Mouse (Mus musculus): ENCODE measurements around the gene Clk1. TPM values are rescaled to one million over a fixed set of nuclear protein-coding genes. Genes with fewer than 3 reads are reported as not detected.

Clk1 gene
- total and polyA plus RNA-seq, 2 experiments from 2014 or later, result 59.3 to 105 TPM

DNA sequence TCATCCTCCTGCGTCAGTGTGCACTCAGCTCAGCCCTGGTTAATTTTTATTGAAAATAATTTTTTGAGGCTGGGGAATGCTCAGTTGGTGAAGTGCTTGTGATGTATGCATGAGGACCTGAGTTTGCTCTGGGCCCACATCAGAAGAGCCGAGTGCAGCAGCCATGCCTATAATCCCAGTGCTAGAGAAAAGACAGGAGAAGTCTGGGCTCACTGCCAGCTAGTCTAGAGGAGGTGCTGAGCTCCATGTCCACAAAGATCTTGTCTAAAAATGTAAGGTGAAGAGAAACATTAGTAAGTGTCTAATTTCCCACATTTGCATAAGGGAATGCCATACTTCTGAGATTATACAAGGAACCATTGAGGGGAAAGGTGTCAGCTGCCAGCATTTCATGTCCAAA lies 35.0 kb upstream of the Clk1 start:
- Histone ChIP-seq H3K4me2 (ENCODE audit: low read depth, low read length) (no peak overlapping the region), H3K27ac (ENCODE audit: low read depth) (no peak overlapping the region), H3K27me3 (ENCODE audit: control insufficient read depth, insufficient read depth, low read length) (no peaks in the 10 kb centered on the region), H3K9me3 (replicated peaks; ENCODE audit: control insufficient read depth, low read length) (no peaks in the 10 kb centered on the region), H3K36me3 (replicated peaks; ENCODE audit: control insufficient read depth, insufficient read depth, low read length) (peaks cover 72% of the 10 kb centered on the region), H3K4me3 (ENCODE audit: low read depth, low read length) (no peak overlapping the region), H3K4me1 (ENCODE audit: control insufficient read depth, insufficient read depth) (no peaks in the 10 kb centered on the region), H3K9ac (replicated peaks; ENCODE audit: low read depth, low read length) (no peak overlapping the region)
- ATAC-seq (ENCODE audit: insufficient read depth, low read depth) (no peak), DNase-seq (ENCODE audit: low spot score) (no peak)
- 41% methylated on average over 2 of the region's 2 CpGs for WGBS
- no peak for TF ChIP-seq EP300 (IDR thresholded peaks at IDR 0.05; ENCODE audit: low read depth)
- no peak for TF ChIP-seq CTCF (IDR thresholded peaks at IDR 0.05; ENCODE audit: low read depth)

DNA sequence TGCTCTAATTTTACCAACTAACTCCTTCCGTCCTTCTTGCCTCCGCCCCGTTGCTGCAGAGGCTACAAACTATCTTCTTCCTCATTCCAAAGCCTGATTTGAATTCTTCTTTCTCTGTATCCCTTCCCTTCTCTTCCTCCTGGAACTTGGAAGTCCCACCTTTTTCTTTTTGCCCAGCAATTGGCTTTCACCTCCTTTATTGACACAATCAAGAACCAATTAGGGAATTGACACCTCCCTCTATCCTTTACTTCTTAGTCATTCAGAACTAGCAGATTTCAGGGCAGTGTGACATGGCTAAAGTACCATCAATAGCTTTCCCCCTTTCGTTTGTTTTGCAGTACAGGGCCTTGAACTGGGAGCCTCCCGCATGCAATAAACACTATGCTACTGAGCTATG lies 34.3 kb upstream of the Clk1 start:
- Histone ChIP-seq H3K27me3 (ENCODE audit: control insufficient read depth, insufficient read depth, low read length) (no peaks in the 10 kb centered on the region), H3K4me1 (ENCODE audit: control insufficient read depth, insufficient read depth) (no peaks in the 10 kb centered on the region), H3K27ac (ENCODE audit: low read depth) (no peak overlapping the region; the same call in 1 of the 2 replicates), H3K9me3 (replicated peaks; ENCODE audit: control insufficient read depth, low read length) (no peaks in the 10 kb centered on the region), H3K4me3 (ENCODE audit: low read depth, low read length) (no peak overlapping the region), H3K9ac (replicated peaks; ENCODE audit: low read depth, low read length) (no peak overlapping the region), H3K4me2 (ENCODE audit: low read depth, low read length) (no peak overlapping the region), H3K36me3 (replicated peaks; ENCODE audit: control insufficient read depth, insufficient read depth, low read length) (peaks cover 70% of the 10 kb centered on the region)
- no peak for ATAC-seq (ENCODE audit: insufficient read depth, low read depth)
- WGBS, result 73% methylated on average over 5 of the region's 5 CpGs
- TF ChIP-seq CTCF (IDR thresholded peaks at IDR 0.05; ENCODE audit: low read depth) (no peak), EP300 (IDR thresholded peaks at IDR 0.05; ENCODE audit: low read depth) (no peak)
- no peak for DNase-seq (ENCODE audit: low spot score)

GRCm38 (mm10) chr1:58454316-58454715 lies 30.4 kb upstream of the Clk1 start:
- no peak overlapping the region for H3K9ac ChIP-seq (replicated peaks; ENCODE audit: low read depth, low read length)
- no peak overlapping the region for H3K4me2 ChIP-seq (ENCODE audit: low read depth, low read length)
- DNase-seq (ENCODE audit: low spot score) (no peak), ATAC-seq (ENCODE audit: insufficient read depth, low read depth) (no peak)
- H3K36me3 ChIP-seq (replicated peaks; ENCODE audit: control insufficient read depth, insufficient read depth, low read length), result peaks cover 57% of the 10 kb centered on the region
- TF ChIP-seq CTCF (IDR thresholded peaks at IDR 0.05; ENCODE audit: low read depth) (no peak), EP300 (IDR thresholded peaks at IDR 0.05; ENCODE audit: low read depth) (no peak)
- 86% methylated on average over 6 of the region's 6 CpGs for WGBS
- H3K27ac ChIP-seq (ENCODE audit: low read depth), result no peak overlapping the region
- H3K9me3 ChIP-seq (replicated peaks; ENCODE audit: control insufficient read depth, low read length), result no peaks in the 10 kb centered on the region
- H3K27me3 ChIP-seq (ENCODE audit: control insufficient read depth, insufficient read depth, low read length), result no peaks in the 10 kb centered on the region
- no peak overlapping the region for H3K4me3 ChIP-seq (ENCODE audit: low read depth, low read length)
- no peaks in the 10 kb centered on the region for H3K4me1 ChIP-seq (ENCODE audit: control insufficient read depth, insufficient read depth)

DNA sequence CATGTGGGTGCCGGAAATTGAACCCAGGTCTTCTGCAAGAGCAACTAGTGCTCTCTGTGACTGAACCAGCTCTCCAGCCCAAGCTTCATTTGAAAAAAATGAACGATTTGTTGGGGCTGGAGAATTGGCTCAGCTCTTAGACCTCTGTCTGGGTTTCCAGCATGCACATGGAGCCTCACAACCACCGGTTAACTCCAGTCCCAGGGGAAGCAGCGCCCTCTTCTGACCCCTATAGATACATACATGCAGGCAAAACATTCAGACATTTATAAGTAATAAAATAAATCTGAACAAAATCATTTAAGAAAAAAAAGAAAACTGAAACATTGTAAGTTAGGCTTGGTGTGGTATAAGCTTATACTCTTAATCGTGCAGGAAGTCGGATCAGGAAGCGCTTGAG lies 24.5 kb upstream of the Clk1 start:
- Histone ChIP-seq H3K4me3 (ENCODE audit: low read depth, low read length) (no peak overlapping the region), H3K4me2 (ENCODE audit: low read depth, low read length) (no peak overlapping the region), H3K4me1 (ENCODE audit: control insufficient read depth, insufficient read depth) (peaks cover 10% of the 10 kb centered on the region; the same call in 1 of the 2 replicates), H3K27me3 (ENCODE audit: control insufficient read depth, insufficient read depth, low read length) (no peaks in the 10 kb centered on the region), H3K27ac (ENCODE audit: low read depth) (no peak overlapping the region), H3K36me3 (replicated peaks; ENCODE audit: control insufficient read depth, insufficient read depth, low read length) (peaks cover 20% of the 10 kb centered on the region; the same call in 1 of the 2 replicates), H3K9me3 (replicated peaks; ENCODE audit: control insufficient read depth, low read length) (no peaks in the 10 kb centered on the region), H3K9ac (replicated peaks; ENCODE audit: low read depth, low read length) (no peak overlapping the region)
- DNase-seq (ENCODE audit: low spot score) (no peak), ATAC-seq (ENCODE audit: insufficient read depth, low read depth) (no peak)
- 75% methylated on average over 7 of the region's 7 CpGs for WGBS
- no peak for TF ChIP-seq EP300 (IDR thresholded peaks at IDR 0.05; ENCODE audit: low read depth)
- TF ChIP-seq CTCF (IDR thresholded peaks at IDR 0.05; ENCODE audit: low read depth), result no peak

GRCm38 (mm10) chr1:58447766-58448165 lies 23.9 kb upstream of the Clk1 start:
- Histone ChIP-seq H3K27me3 (ENCODE audit: control insufficient read depth, insufficient read depth, low read length) (no peaks in the 10 kb centered on the region), H3K4me2 (ENCODE audit: low read depth, low read length) (no peak overlapping the region), H3K9ac (replicated peaks; ENCODE audit: low read depth, low read length) (no peak overlapping the region), H3K4me3 (ENCODE audit: low read depth, low read length) (no peak overlapping the region), H3K4me1 (ENCODE audit: control insufficient read depth, insufficient read depth) (peaks cover 10% of the 10 kb centered on the region; the same call in 1 of the 2 replicates), H3K36me3 (replicated peaks; ENCODE audit: control insufficient read depth, insufficient read depth, low read length) (peaks cover 20% of the 10 kb centered on the region; the same call in 1 of the 2 replicates), H3K27ac (ENCODE audit: low read depth) (no peak overlapping the region), H3K9me3 (replicated peaks; ENCODE audit: control insufficient read depth, low read length) (no peaks in the 10 kb centered on the region)
- no peak for TF ChIP-seq EP300 (IDR thresholded peaks at IDR 0.05; ENCODE audit: low read depth)
- TF ChIP-seq CTCF (IDR thresholded peaks at IDR 0.05; ENCODE audit: low read depth), result no peak
- DNase-seq (ENCODE audit: low spot score) (no peak), ATAC-seq (ENCODE audit: insufficient read depth, low read depth) (no peak)
- 91% methylated on average over 7 of the region's 7 CpGs for WGBS

GRCm38 (mm10) chr1:58445861-58446260 lies 22.0 kb upstream of the Clk1 start:
- Histone ChIP-seq H3K4me1 (ENCODE audit: control insufficient read depth, insufficient read depth) (peaks cover 10% of the 10 kb centered on the region; the same call in 1 of the 2 replicates), H3K9ac (replicated peaks; ENCODE audit: low read depth, low read length) (peak overlapping the region; percentile 67), H3K4me2 (ENCODE audit: low read depth, low read length) (peak overlapping the region; percentile 86), H3K36me3 (replicated peaks; ENCODE audit: control insufficient read depth, insufficient read depth, low read length) (peaks cover 27% of the 10 kb centered on the region), H3K9me3 (replicated peaks; ENCODE audit: control insufficient read depth, low read length) (no peaks in the 10 kb centered on the region), H3K27me3 (ENCODE audit: control insufficient read depth, insufficient read depth, low read length) (no peaks in the 10 kb centered on the region), H3K27ac (ENCODE audit: low read depth) (peak overlapping the region; percentile 84), H3K4me3 (ENCODE audit: low read depth, low read length) (peak overlapping the region; percentile 56)
- WGBS, result 10% methylated on average over 11 of the region's 11 CpGs
- ATAC-seq (ENCODE audit: insufficient read depth, low read depth) (no peak), DNase-seq (ENCODE audit: low spot score) (no peak)
- TF ChIP-seq CTCF (IDR thresholded peaks at IDR 0.05; ENCODE audit: low read depth), result no peak
- no peak for TF ChIP-seq EP300 (IDR thresholded peaks at IDR 0.05; ENCODE audit: low read depth)
